Mouse (Mus musculus) cerebellum, adult 9-11 months (tissue): Measurements from ENCODE around the gene Slx4ip.
A peak's percentile ranks its signal among the peaks of the same experiment; 100 is the strongest.
"Not testable (repeated sequence)": the region's sequence is repeated elsewhere in the genome, so short reads cannot be mapped to it uniquely, and the experiment has no call there.

Experiments used
- DNase-seq: peaks from one replicate; pipeline ENCODE4 v3.0.0; 2022

Gene Slx4ip

GRCm38 (mm10) chr2:136891068-136891950 is at the start of gene Slx4ip, which contains the start of the genes AL731706.1 and Mkks:
TSS of gene Slx4ip (plus strand) at chr2:136891218.
TSS of gene AL731706.1 (minus strand) at chr2:136891389.
TSS of gene Mkks (minus strand) at chr2:136891389.
- DNase-seq: peak; percentile 100

GRCm38 (mm10) chr2:136850366-136850765 is 40.7 kb upstream of the Slx4ip start:
- no peak for DNase-seq

- DNase-seq: no peak
Measured at GRCm38 (mm10) chr2:136854543-136855388, 36.3 kb upstream of the Slx4ip start.

GRCm38 (mm10) chr2:136885579-136885978 is 5.4 kb upstream of the Slx4ip start, which contains the start of gene AL731706.2:
TSS of gene AL731706.2 (minus strand) at chr2:136885679.
- DNase-seq: no peak

- no peak for DNase-seq
Measured at GRCm38 (mm10) chr2:136886846-136887245, 4.2 kb upstream of the Slx4ip start.

GRCm38 (mm10) chr2:136890716-136891067 is 326 bp upstream of the Slx4ip start:
- not testable (repeated sequence) for DNase-seq

- DNase-seq: peak; percentile 99
Measured at GRCm38 (mm10) chr2:136891951-136892371, 943 bp downstream of the Slx4ip start.

- no peak for DNase-seq
Measured at GRCm38 (mm10) chr2:136894494-136894893, 3.5 kb downstream of the Slx4ip start.

GRCm38 (mm10) chr2:136896131-136896530 is 5.1 kb downstream of the Slx4ip start:
- no peak for DNase-seq

- no peak for DNase-seq
Measured at GRCm38 (mm10) chr2:136908596-136908995, 17.6 kb downstream of the Slx4ip start.

- no peak for DNase-seq
Measured at GRCm38 (mm10) chr2:136909298-136909697, 18.3 kb downstream of the Slx4ip start.

GRCm38 (mm10) chr2:136911958-136912411 is 21.0 kb downstream of the Slx4ip start:
- no peak for DNase-seq

GRCm38 (mm10) chr2:136913021-136913420 is 22.0 kb downstream of the Slx4ip start:
- DNase-seq: no peak

GRCm38 (mm10) chr2:136914334-136914902 is 23.4 kb downstream of the Slx4ip start:
- DNase-seq: no peak

- DNase-seq: no peak
Measured at GRCm38 (mm10) chr2:136919433-136919832, 28.4 kb downstream of the Slx4ip start.

GRCm38 (mm10) chr2:136920257-136920993 is 29.4 kb downstream of the Slx4ip start:
- no peak for DNase-seq

GRCm38 (mm10) chr2:136921003-136921408 is 30.0 kb downstream of the Slx4ip start:
- no peak for DNase-seq

- DNase-seq: no peak
Measured at GRCm38 (mm10) chr2:136936391-136937288, 45.6 kb downstream of the Slx4ip start.

- DNase-seq: no peak
Measured at GRCm38 (mm10) chr2:136938249-136938648, 47.2 kb downstream of the Slx4ip start.

- no peak for DNase-seq
Measured at GRCm38 (mm10) chr2:136946297-136946696, 55.3 kb downstream of the Slx4ip start.

- DNase-seq: no peak
Measured at GRCm38 (mm10) chr2:136947500-136947899, 56.5 kb downstream of the Slx4ip start.
